Mouse (Mus musculus) midbrain, embryonic 11.5 days (tissue): Measurements from ENCODE around the gene Bmi1. TPM values are rescaled to one million over a fixed set of nuclear protein-coding genes. Genes with fewer than 3 reads are reported as not detected.

Experiments used
- ATAC-seq: fragments of 200-750 bp; cut with Nextera tagmentation; 2 replicates; pipeline ENCODE4 v1.8.0; 2017; ENCODE audit warnings: moderate TSS enrichment, moderate library complexity; ENCODE audit not compliant: low FRiP score
- DNase-seq: peaks from one replicate; pipeline ENCODE4 v3.0.0; 2015; ENCODE audit warnings: low spot score; ENCODE audit errors: missing footprints
- H3K27ac ChIP-seq: fragments of 300-500 bp; sonication (generic); 2 replicates; pipeline ENCODE4 v1.5.1; 2014; ENCODE audit warnings: low read depth, low read length
- H3K27me3 ChIP-seq: fragments of 300-500 bp; sonication (generic); 2 replicates; pipeline ENCODE4 v1.6.1; 2014; ENCODE audit warnings: mild to moderate bottlenecking, low read length, moderate library complexity, mixed read lengths; ENCODE audit not compliant: control insufficient read depth, insufficient read depth
- H3K36me3 ChIP-seq: fragments of 300-500 bp; sonication (generic); 2 replicates; pipeline ENCODE4 v1.6.1; 2014; ENCODE audit warnings: mild to moderate bottlenecking, low read length, moderate library complexity, mixed read lengths; ENCODE audit not compliant: control insufficient read depth, insufficient read depth
- H3K4me1 ChIP-seq: fragments of 300-500 bp; sonication (generic); 2 replicates; pipeline ENCODE4 v1.6.1; 2014; ENCODE audit warnings: low read length; ENCODE audit not compliant: control insufficient read depth, insufficient read depth
- H3K4me2 ChIP-seq: fragments of 300-500 bp; sonication (generic); 2 replicates; pipeline ENCODE4 v1.6.1; 2014; ENCODE audit warnings: mild to moderate bottlenecking, moderate library complexity
- H3K4me3 ChIP-seq: fragments of 300-500 bp; sonication (generic); 2 replicates; pipeline ENCODE4 v1.5.1; 2014; ENCODE audit warnings: low read depth, low read length
- H3K9ac ChIP-seq: fragments of 300-500 bp; sonication (generic); 2 replicates; pipeline ENCODE4 v1.6.1; 2014; ENCODE audit warnings: low read length
- H3K9me3 ChIP-seq: fragments of 300-500 bp; sonication (generic); 2 replicates; pipeline ENCODE4 v1.6.1; 2016; ENCODE audit warnings: low read length; ENCODE audit not compliant: control insufficient read depth
- WGBS: fragments of 180-500 bp; shearing (Covaris S2); extraction: QIAGEN DNeasy Blood & Tissue Kit; methylation state at CpG from one replicate; pipeline ENCODE4 v1.1.7; 2014; 5-methylcytosine and 5-hydroxymethylcytosine counted together
- polyA plus RNA-seq: library from polyadenylated mRNA; unstranded; fragments of >200 nt; fragmentation: Nextera tagmentation; extraction: Ambion mirVana; gene quantifications from 2 replicates; pipeline ENCODE4 v1.2.1, GENCODE M21; 2014

Gene Bmi1
- 42.8 and 46.4 TPM in 2 replicates for polyA plus RNA-seq

DNA sequence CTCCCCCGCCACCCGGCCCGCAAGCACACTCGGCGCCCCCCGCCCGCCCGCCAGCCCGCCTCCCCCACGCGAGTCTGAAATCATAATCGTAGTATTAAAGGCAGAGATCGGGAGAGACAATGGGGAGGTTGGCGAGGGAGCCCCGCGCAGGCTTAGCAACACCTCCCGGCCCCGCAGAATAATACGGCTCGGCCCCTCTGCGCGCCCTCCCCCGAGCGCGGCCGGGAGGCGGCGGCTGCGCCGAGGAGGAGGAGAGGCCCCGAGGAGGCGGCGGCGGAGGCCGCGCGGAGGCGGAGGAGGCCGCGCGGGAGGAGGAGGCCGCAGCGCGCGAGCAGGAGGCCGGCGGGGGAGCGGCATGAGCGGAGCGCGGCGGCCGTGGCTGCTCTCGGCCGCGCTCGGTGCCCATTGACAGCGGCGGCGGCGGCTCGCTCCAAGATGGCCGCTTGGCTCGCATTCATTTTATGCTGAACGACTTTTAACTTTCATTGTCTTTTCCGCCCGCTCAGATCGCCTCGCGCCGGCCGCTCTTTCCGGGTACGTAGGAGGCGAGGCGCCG, at the start of gene Bmi1:
TSS of gene Bmi1 (plus strand) at position 83 of the 556 bp plus-strand sequence.
- Histone ChIP-seq H3K27ac (peak within 1 kb of the TSS; percentile 94), H3K27me3 (peaks cover 48% of the 10 kb centered on the region), H3K9me3 (no peaks in the 10 kb centered on the region), H3K4me1 (peaks cover 38% of the 10 kb centered on the region), H3K36me3 (no peaks in the 10 kb centered on the region), H3K9ac (peak within 1 kb of the TSS; percentile 96), H3K4me3 (peak within 1 kb of the TSS; percentile 86), H3K4me2 (peak within 1 kb of the TSS; percentile 88)
- WGBS = under 1% methylated on average over 57 of the region's 77 CpGs
- ATAC-seq (peak; percentile 73), DNase-seq (peak; percentile 96)

DNA sequence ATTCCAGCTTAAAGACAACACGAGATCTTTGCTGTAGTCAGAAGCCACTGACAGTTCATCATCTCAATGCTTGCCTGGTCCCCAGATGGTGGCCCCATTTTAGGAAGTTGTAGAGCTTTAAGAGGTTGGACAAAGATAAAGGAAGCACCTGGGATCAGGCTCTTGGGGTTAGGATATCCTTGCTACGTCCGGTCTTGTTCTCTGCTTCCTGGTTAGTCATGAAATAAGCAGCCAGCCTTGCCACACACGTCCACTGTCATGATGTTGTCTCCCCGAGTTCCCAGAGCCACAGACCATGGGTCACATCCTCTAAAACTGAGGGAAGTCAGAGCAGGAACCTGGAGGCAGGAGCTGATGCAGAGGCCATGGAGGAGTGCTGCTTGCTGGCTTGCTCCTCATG, 46.3 kb upstream of the Bmi1 start:
- Histone ChIP-seq H3K36me3 (no peaks in the 10 kb centered on the region), H3K27ac (no peak overlapping the region), H3K9ac (no peak overlapping the region), H3K4me2 (no peak overlapping the region), H3K27me3 (no peaks in the 10 kb centered on the region), H3K4me1 (no peaks in the 10 kb centered on the region), H3K9me3 (no peaks in the 10 kb centered on the region), H3K4me3 (no peak overlapping the region)
- ATAC-seq (no peak), DNase-seq (no peak)
- 90% methylated on average over 5 of the region's 5 CpGs for WGBS

DNA sequence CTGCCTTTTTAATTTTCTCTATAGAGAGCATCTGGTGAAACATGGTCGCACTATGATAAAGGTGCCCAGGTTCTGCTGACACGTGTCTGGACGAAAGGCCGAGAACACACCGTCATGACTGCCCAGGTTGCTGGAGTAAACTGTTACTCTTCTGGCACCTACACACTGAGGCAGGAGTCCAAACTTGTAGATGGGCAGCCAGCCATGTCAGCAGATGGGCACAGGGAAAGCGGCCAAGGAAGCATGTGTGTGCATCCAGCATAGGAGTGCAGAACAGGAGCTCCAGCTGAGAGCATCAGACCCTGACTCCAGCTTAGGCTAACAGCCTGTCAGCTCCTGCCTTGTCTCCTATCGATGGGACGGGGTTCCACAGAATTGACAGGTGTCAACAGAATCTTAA, 41.8 kb upstream of the Bmi1 start:
- WGBS = 92% methylated on average over 8 of the region's 8 CpGs
- H3K9ac ChIP-seq = no peak overlapping the region
- DNase-seq = no peak

DNA sequence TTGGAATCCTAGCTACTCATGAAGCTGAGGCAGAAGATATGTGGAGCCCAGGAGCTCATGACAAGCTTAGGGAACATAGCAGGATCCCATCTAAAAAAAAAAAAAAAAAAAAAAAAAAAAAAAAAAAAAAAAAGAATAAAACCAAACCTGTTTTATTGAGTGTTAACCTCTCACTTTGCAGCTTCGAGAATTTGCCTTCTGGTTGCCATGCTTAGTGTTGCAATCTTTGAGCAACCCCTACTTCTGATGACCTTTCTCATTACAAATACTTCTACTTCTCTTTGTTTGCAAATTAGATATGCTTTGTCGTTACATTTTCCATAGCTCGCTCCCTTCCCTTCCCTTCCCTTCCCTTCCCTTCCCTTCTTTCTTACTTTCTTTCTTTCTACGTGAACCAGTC, 28.3 kb upstream of the Bmi1 start:
- DNase-seq = no peak
- 85% methylated on average over 4 of the region's 4 CpGs for WGBS
- ATAC-seq = no peak
- H3K27me3 ChIP-seq = no peaks in the 10 kb centered on the region
- no peaks in the 10 kb centered on the region for H3K4me1 ChIP-seq
- no peaks in the 10 kb centered on the region for H3K36me3 ChIP-seq
- no peak overlapping the region for H3K9ac ChIP-seq
- no peaks in the 10 kb centered on the region for H3K9me3 ChIP-seq
- no peak overlapping the region for H3K4me2 ChIP-seq
- H3K27ac ChIP-seq = no peak overlapping the region
- no peak overlapping the region for H3K4me3 ChIP-seq

More for the DNA sequence above, 41.8 kb upstream of the Bmi1 start:
- Histone ChIP-seq H3K27me3 (no peaks in the 10 kb centered on the region), H3K4me1 (no peaks in the 10 kb centered on the region), H3K9me3 (no peaks in the 10 kb centered on the region), H3K4me2 (no peak overlapping the region), H3K36me3 (no peaks in the 10 kb centered on the region), H3K27ac (no peak overlapping the region), H3K4me3 (no peak overlapping the region)
- no peak for ATAC-seq

DNA sequence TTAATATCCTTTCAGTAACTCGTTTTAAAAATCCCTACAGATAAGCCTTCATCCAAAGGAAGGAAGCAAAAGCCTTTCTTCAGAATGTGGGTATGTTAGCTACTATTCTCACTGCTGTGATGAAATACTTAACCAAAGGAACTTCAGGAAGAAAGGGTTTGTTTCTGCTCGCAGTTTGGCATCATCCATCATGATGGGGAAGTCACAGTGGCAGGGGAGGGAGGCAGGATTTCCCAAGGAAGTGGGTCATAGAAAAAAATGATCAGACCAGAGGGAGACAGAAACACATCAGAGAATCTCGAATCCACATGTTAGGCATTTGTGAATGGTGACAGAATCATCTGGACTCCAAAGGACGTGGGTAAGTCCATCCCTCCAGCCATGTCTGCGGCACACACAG, 22.0 kb upstream of the Bmi1 start:
- 83% methylated on average over 5 of the region's 5 CpGs for WGBS
- H3K36me3 ChIP-seq = no peaks in the 10 kb centered on the region
- H3K9ac ChIP-seq = no peak overlapping the region
- H3K27me3 ChIP-seq = no peaks in the 10 kb centered on the region
- no peak overlapping the region for H3K27ac ChIP-seq
- DNase-seq (no peak), ATAC-seq (no peak)
- H3K4me3 ChIP-seq = no peak overlapping the region
- H3K4me2 ChIP-seq = no peak overlapping the region
- H3K4me1 ChIP-seq = no peaks in the 10 kb centered on the region
- H3K9me3 ChIP-seq = no peaks in the 10 kb centered on the region

DNA sequence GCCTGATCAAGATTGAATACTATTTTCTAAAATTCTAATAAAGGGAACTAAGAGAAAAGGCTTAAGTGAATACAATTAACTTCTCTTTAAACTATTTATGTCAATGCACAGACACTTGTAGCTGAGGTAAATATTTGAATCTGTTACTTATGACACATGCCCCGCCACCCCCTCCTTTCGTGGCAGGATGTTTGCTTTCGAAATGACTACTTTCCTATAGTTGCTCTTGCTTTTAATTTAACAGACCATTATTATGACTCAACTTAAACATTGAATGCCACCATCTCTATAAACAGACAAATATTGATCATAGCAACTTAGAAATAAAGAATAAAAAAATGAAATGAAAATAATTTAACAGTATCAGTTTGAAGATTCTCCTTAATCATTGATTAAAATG, 12.8 kb upstream of the Bmi1 start:
- H3K4me1 ChIP-seq = no peaks in the 10 kb centered on the region
- no peak for ATAC-seq
- WGBS = 90% methylated on average over 3 of the region's 3 CpGs

DNA sequence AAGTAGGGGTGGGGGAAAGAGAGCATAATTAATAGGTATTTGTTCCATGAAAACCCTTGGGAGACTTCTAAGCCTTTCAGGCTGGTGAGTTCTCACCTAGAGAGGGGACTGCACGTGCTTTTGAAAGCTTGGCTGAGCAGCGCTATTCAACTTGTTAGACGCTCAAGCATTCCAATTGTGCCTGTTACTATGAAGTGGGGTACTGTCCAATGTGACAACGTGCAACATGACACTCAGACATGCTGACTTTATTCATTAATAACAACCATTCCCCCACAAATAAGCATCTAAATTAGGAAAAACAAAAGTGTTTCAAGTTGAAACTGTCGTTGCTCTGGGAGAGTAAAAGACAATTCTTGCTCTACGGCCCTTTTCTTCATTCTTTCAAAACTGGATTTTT, 5.8 kb upstream of the Bmi1 start:
- peaks cover 17% of the 10 kb centered on the region for H3K27me3 ChIP-seq
- WGBS = 2% methylated on average over 6 of the region's 6 CpGs
- H3K4me2 ChIP-seq = no peak overlapping the region
- peak; percentile 89 for DNase-seq
- no peak overlapping the region for H3K4me3 ChIP-seq
- H3K9ac ChIP-seq = no peak overlapping the region
- no peaks in the 10 kb centered on the region for H3K9me3 ChIP-seq
- no peak overlapping the region for H3K27ac ChIP-seq
- peaks cover 16% of the 10 kb centered on the region for H3K4me1 ChIP-seq
- H3K36me3 ChIP-seq = no peaks in the 10 kb centered on the region
- no peak for ATAC-seq

More for the DNA sequence above, 12.8 kb upstream of the Bmi1 start:
- no peak overlapping the region for H3K9ac ChIP-seq
- no peaks in the 10 kb centered on the region for H3K9me3 ChIP-seq
- DNase-seq = no peak
- H3K27ac ChIP-seq = no peak overlapping the region
- H3K36me3 ChIP-seq = no peaks in the 10 kb centered on the region
- H3K4me2 ChIP-seq = no peak overlapping the region
- no peaks in the 10 kb centered on the region for H3K27me3 ChIP-seq
- no peak overlapping the region for H3K4me3 ChIP-seq

DNA sequence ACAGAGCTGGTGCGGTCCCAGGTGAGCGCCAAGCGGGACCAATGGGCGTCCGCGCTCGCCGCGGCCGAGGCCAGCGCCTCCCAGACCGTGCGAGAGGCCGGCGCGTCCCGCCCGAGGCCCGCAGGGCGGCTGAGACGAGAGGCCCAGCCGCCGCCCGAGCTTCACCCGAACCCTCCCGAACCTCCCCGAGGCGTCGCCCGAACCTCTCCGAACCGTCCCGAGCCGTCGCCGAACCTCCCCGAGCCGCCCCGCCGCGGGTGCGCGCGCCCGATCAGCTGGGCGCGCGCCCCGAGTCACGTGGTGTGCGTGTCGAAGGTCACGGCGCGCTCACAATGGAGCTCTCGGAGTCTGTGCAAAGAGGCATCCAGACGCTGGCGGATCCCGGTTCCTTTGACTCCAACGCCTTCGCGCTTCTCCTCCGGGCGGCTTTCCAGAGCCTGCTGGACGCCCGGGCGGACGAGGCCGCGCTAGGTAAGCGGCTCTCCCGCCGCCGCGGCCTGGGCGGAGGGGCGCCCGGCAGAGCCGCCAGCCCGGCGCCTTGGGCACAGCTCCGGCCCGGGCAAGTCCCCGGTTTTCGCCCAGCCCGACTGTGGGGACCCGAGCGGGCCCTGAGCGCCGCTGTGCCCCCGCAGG, 4.6 kb upstream of the Bmi1 start, which contains the start of gene Commd3:
TSS of gene Commd3 (plus strand) at position 252 of the 633 bp plus-strand sequence.
- Histone ChIP-seq H3K4me2 (peak within 1 kb of the TSS; percentile 81), H3K36me3 (no peaks in the 10 kb centered on the region), H3K27ac (peak within 1 kb of the TSS; percentile 98), H3K4me1 (peaks cover 16% of the 10 kb centered on the region), H3K27me3 (peaks cover 17% of the 10 kb centered on the region), H3K4me3 (peak within 1 kb of the TSS; percentile 67), H3K9me3 (no peaks in the 10 kb centered on the region), H3K9ac (peak within 1 kb of the TSS; percentile 98)
- DNase-seq (peak; percentile 99), ATAC-seq (peak; percentile 80)
- WGBS = under 1% methylated on average over 86 of the region's 91 CpGs

DNA sequence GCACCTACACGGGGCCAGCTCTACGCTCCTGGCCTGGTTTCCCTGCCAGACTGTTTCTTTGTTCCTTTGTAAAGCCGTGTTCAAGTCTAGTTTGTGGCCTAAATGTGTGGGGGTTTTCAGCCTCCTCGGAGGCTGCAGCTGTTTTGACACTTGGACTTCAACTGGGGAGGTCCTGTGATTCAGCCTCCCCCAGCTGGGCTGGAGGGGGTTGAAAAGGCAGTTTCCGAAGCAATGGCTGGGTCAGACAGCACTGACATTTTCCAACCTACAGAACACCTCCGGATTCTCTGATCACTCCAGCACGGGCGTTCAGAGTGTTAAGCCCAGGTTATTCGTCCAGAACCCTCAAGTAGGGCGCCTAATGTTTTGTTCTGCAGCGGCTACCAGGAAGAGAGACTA, 4.1 kb upstream of the Bmi1 start:
- Histone ChIP-seq H3K4me1 (peaks cover 16% of the 10 kb centered on the region), H3K4me2 (peak overlapping the region; percentile 81), H3K27ac (peak overlapping the region; percentile 98), H3K9ac (peak overlapping the region; percentile 98), H3K36me3 (no peaks in the 10 kb centered on the region), H3K27me3 (peaks cover 19% of the 10 kb centered on the region), H3K4me3 (peak overlapping the region; percentile 67), H3K9me3 (no peaks in the 10 kb centered on the region)
- ATAC-seq (no peak), DNase-seq (peak; percentile 96)
- WGBS = under 1% methylated on average over 11 of the region's 11 CpGs
